Mouse (Mus musculus): Measurements from ENCODE around the gene Scn5a. TPM values are rescaled to one million over a fixed set of nuclear protein-coding genes. Genes with fewer than 3 reads are reported as not detected.

Gene Scn5a
- total and polyA plus RNA-seq, 3 experiments, result 0.03 TPM; not detected in 2

- Histone ChIP-seq H3K4me3 (ENCODE audit: control insufficient read depth in 1 of 2, insufficient read depth in 1 of 2, low read depth in 2 of 2, low read length in 2 of 2) (no peak overlapping the region), H3K27ac (ENCODE audit: control insufficient read depth, low read depth, low read length) (no peak overlapping the region), H3K36me3 (ENCODE audit: control insufficient read depth in 1 of 2, insufficient read depth in 2 of 2, low read length in 2 of 2) (no peaks in the 10 kb centered on the region), H3K4me1 (ENCODE audit: control insufficient read depth in 1 of 2, insufficient read depth in 2 of 2, low read length in 2 of 2) (no peaks in the 10 kb centered on the region), H3K79me2 (ENCODE audit: control insufficient read depth, insufficient read depth, low read length, poor library complexity) (no peaks in the 10 kb centered on the region), H3K9me3 (replicated peaks; ENCODE audit: insufficient read depth, low read length) (no peaks in the 10 kb centered on the region), H3K9ac (ENCODE audit: control insufficient read depth, low read depth, low read length, poor library complexity, severe bottlenecking) (no peak overlapping the region), H3K27me3 (ENCODE audit: control insufficient read depth in 1 of 2, insufficient read depth in 2 of 2, low read length in 2 of 2) (no peaks in the 10 kb centered on the region)
- TF ChIP-seq MXI1 (IDR thresholded peaks at IDR 0.05; ENCODE audit: low read depth, low read length) (no peak), NELFE (IDR thresholded peaks at IDR 0.05; ENCODE audit: low read depth, low read length) (no peak), CHD2 (IDR thresholded peaks at IDR 0.05; ENCODE audit: low read length) (no peak), POLR2AphosphoS5 (IDR thresholded peaks at IDR 0.05; ENCODE audit: borderline replicate concordance, low read depth, low read length) (no peak)
- no peak for DNase-seq (ENCODE audit: low read depth, low spot score)
Measured at GRCm38 (mm10) chr9:119478345-119478744, 100.5 kb downstream of the Scn5a start.

GRCm38 (mm10) chr9:119477754-119478153 lies 101.1 kb downstream of the Scn5a start:
- Histone ChIP-seq H3K9me3 (replicated peaks; ENCODE audit: insufficient read depth, low read length) (no peaks in the 10 kb centered on the region), H3K36me3 (ENCODE audit: control insufficient read depth in 1 of 2, insufficient read depth in 2 of 2, low read length in 2 of 2) (no peaks in the 10 kb centered on the region), H3K27me3 (ENCODE audit: control insufficient read depth in 1 of 2, insufficient read depth in 2 of 2, low read length in 2 of 2) (no peaks in the 10 kb centered on the region), H3K4me1 (ENCODE audit: control insufficient read depth in 1 of 2, insufficient read depth in 2 of 2, low read length in 2 of 2) (no peaks in the 10 kb centered on the region), H3K9ac (ENCODE audit: control insufficient read depth, low read depth, low read length, poor library complexity, severe bottlenecking) (no peak overlapping the region), H3K4me3 (ENCODE audit: control insufficient read depth in 1 of 2, insufficient read depth in 1 of 2, low read depth in 2 of 2, low read length in 2 of 2) (no peak overlapping the region), H3K27ac (ENCODE audit: control insufficient read depth, low read depth, low read length) (no peak overlapping the region), H3K79me2 (ENCODE audit: control insufficient read depth, insufficient read depth, low read length, poor library complexity) (no peaks in the 10 kb centered on the region)
- TF ChIP-seq MXI1 (IDR thresholded peaks at IDR 0.05; ENCODE audit: low read depth, low read length) (no peak), POLR2A (IDR thresholded peaks at IDR 0.05; ENCODE audit: control insufficient read depth in 1 of 2, insufficient read depth in 1 of 2, low read depth in 1 of 2, low read length in 2 of 2, poor library complexity in 1 of 2) (no peak), JUND (IDR thresholded peaks at IDR 0.05; ENCODE audit: low read depth, low read length) (no peak), MYC (IDR thresholded peaks at IDR 0.05; ENCODE audit: low read depth, low read length) (no peak), TAL1 (IDR thresholded peaks at IDR 0.05; ENCODE audit: low read length) (no peak), RAD21 (IDR thresholded peaks at IDR 0.05; ENCODE audit: low read depth, low read length) (no peak), HCFC1 (IDR thresholded peaks at IDR 0.05; ENCODE audit: low read depth, low read length) (no peak), BHLHE40 (IDR thresholded peaks at IDR 0.05; ENCODE audit: borderline replicate concordance, low read depth, low read length) (no peak), MAX (IDR thresholded peaks at IDR 0.05; ENCODE audit: low read length) (no peak), TBP (IDR thresholded peaks at IDR 0.05; ENCODE audit: low read depth, low read length) (no peak), MYB (IDR thresholded peaks at IDR 0.05; ENCODE audit: low read depth, low read length) (no peak), SIN3A (IDR thresholded peaks at IDR 0.05; ENCODE audit: low read length) (no peak)
- no peak for DNase-seq (ENCODE audit: low read depth, low spot score)
